Mouse (Mus musculus) embryonic facial prominence, embryonic 15.5 days (tissue): ENCODE data around the gene Cadm2. TPM values are rescaled to one million over a fixed set of nuclear protein-coding genes. Genes with fewer than 3 reads are reported as not detected.

ENCODE experiments used
- ATAC-seq: fragments of 200-750 bp; cut with Nextera tagmentation; 2 replicates; pipeline ENCODE4 v1.8.0; 2017; ENCODE audit warnings: low read depth, moderate TSS enrichment; ENCODE audit not compliant: insufficient number of reproducible peaks, low FRiP score, low TSS enrichment
- H3K27ac ChIP-seq: fragments of 300-500 bp; sonication (generic); replicated peaks from 2 replicates; pipeline ENCODE4 v1.5.1; 2015; ENCODE audit warnings: mild to moderate bottlenecking, inconsistent platforms
- H3K27me3 ChIP-seq: fragments of 300-500 bp; sonication (generic); 2 replicates; pipeline ENCODE4 v1.6.1; 2015; ENCODE audit warnings: inconsistent platforms
- H3K36me3 ChIP-seq: fragments of 300-500 bp; sonication (generic); 2 replicates; pipeline ENCODE4 v1.6.1; 2015; ENCODE audit warnings: mild to moderate bottlenecking, inconsistent platforms
- H3K4me1 ChIP-seq: fragments of 300-500 bp; sonication (generic); 2 replicates; pipeline ENCODE4 v1.6.1; 2015; ENCODE audit warnings: inconsistent platforms
- H3K4me2 ChIP-seq: fragments of 300-500 bp; sonication (generic); replicated peaks from 2 replicates; pipeline ENCODE4 v1.6.1; 2015; ENCODE audit warnings: mild to moderate bottlenecking, inconsistent platforms
- H3K4me3 ChIP-seq: fragments of 300-500 bp; sonication (generic); replicated peaks from 2 replicates; pipeline ENCODE4 v1.5.1; 2015; ENCODE audit warnings: mild to moderate bottlenecking, inconsistent platforms
- H3K9ac ChIP-seq: fragments of 300-500 bp; sonication (generic); 2 replicates; pipeline ENCODE4 v1.6.1; 2015; ENCODE audit warnings: inconsistent platforms
- H3K9me3 ChIP-seq: fragments of 300-500 bp; sonication (generic); replicated peaks from 2 replicates; pipeline ENCODE4 v1.6.1; 2016; ENCODE audit warnings: inconsistent platforms
- WGBS: fragments of 180-500 bp; shearing (Covaris S2); methylation state at CpG from one replicate; pipeline ENCODE4 v1.1.7; 2015; 5-methylcytosine and 5-hydroxymethylcytosine counted together
- polyA plus RNA-seq: library from polyadenylated mRNA; unstranded; fragments of >200 nt; fragmentation: Nextera tagmentation; extraction: Ambion mirVana; gene quantifications from 2 replicates; pipeline ENCODE4 v1.2.1, GENCODE M21; 2015

The Cadm2 gene
- polyA plus RNA-seq, 1 experiment from 2014 or later = 3.6 TPM

DNA sequence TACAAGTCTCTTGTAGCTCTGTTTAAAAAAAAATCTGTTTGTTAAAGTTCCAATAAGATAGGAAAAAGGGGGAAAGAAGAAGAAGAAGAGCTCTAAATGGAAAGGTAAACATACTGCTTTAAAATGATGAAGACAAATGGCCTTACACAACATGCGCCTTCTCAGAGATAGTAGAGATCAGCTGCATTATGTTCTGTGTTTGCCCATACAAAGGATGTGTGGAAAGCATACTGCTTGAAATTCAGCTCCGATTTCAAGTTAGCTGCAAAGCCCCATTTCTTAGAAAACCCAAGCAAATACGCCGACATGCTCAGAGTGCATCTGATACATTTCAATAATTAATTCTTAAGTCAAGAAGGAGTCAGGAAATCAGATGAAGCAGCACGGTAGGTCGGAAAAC is 684.4 kb downstream of the Cadm2 start:
- Histone ChIP-seq H3K27me3 (no peaks in the 10 kb centered on the region), H3K36me3 (no peaks in the 10 kb centered on the region), H3K27ac (no peak overlapping the region), H3K4me2 (no peak overlapping the region), H3K9me3 (no peaks in the 10 kb centered on the region), H3K4me3 (no peak overlapping the region), H3K9ac (no peak overlapping the region), H3K4me1 (no peaks in the 10 kb centered on the region)
- WGBS = 82% methylated on average over 6 of the region's 6 CpGs
- no peak for ATAC-seq

DNA sequence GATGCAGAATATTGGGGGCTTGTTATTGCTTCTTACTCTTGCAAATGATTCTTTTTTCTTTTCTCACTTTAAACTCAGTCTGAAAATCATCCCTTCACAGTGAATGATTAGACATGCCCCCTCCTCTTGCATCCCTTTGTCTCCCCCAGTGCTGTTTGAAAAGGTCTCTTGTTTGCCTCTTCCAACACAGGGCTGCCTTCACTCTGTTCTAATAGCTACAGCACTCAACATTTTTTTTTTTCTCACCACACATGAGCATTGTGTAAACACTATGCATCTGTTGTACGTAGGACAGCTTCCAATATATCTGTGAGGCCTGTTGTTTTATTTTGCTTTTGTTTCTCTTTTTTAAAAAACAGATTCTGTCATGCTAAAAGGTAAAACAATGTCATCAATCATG is 695.2 kb downstream of the Cadm2 start:
- Histone ChIP-seq H3K27ac (no peak overlapping the region), H3K9ac (no peak overlapping the region), H3K9me3 (no peaks in the 10 kb centered on the region), H3K4me3 (no peak overlapping the region), H3K27me3 (no peaks in the 10 kb centered on the region), H3K4me1 (no peaks in the 10 kb centered on the region), H3K4me2 (no peak overlapping the region), H3K36me3 (no peaks in the 10 kb centered on the region)
- ATAC-seq = no peak
- WGBS = 29% methylated on average over 1 of the region's 1 CpGs

- ATAC-seq = no peak
- Histone ChIP-seq H3K27me3 (no peaks in the 10 kb centered on the region), H3K27ac (no peak overlapping the region), H3K9me3 (no peaks in the 10 kb centered on the region), H3K9ac (no peak overlapping the region), H3K4me2 (no peak overlapping the region), H3K4me3 (no peak overlapping the region), H3K36me3 (no peaks in the 10 kb centered on the region), H3K4me1 (no peaks in the 10 kb centered on the region)
- WGBS = 78% methylated on average over 2 of the region's 2 CpGs
These were observed 698.0 kb downstream of the Cadm2 start for GRCm38 (mm10) chr16:66922753-66923152.

- 84% methylated on average over 1 of the region's 1 CpGs for WGBS
- no peaks in the 10 kb centered on the region for H3K4me1 ChIP-seq
- H3K27me3 ChIP-seq = no peaks in the 10 kb centered on the region
- no peak overlapping the region for H3K27ac ChIP-seq
- H3K4me2 ChIP-seq = no peak overlapping the region
- ATAC-seq = no peak
- H3K4me3 ChIP-seq = no peak overlapping the region
- no peak overlapping the region for H3K9ac ChIP-seq
- no peaks in the 10 kb centered on the region for H3K9me3 ChIP-seq
- H3K36me3 ChIP-seq = no peaks in the 10 kb centered on the region
These were observed 699.2 kb downstream of the Cadm2 start for GRCm38 (mm10) chr16:66921414-66921915.

DNA sequence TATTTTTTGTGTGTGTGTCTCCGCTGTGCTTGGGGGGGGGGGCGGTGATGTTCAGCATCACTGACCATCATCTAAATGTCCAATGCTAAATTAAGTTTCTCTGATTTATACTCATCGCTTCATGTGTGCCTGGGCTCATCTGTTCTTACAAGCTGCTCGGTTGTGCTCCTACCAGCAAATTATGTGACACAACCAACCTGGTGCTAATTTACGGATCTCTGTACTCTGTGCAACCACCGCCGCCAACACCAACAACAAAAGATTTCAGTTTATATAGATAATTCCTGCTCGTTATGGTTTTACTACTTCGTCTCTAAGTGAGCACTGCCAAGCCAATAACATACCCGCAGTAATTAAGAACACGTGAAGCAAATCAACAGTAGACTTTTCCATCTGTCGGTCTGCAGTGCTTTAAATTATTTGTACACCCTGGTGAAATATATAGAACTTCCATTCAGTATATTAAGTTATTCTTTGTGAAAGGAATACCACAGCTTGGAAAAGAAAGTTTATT is 700.8 kb downstream of the Cadm2 start:
- no peaks in the 10 kb centered on the region for H3K27me3 ChIP-seq
- no peak overlapping the region for H3K27ac ChIP-seq
- no peaks in the 10 kb centered on the region for H3K4me1 ChIP-seq
- H3K9ac ChIP-seq = no peak overlapping the region
- no peaks in the 10 kb centered on the region for H3K9me3 ChIP-seq
- no peak overlapping the region for H3K4me3 ChIP-seq
- no peaks in the 10 kb centered on the region for H3K36me3 ChIP-seq
- H3K4me2 ChIP-seq = no peak overlapping the region
- WGBS = 50% methylated on average over 12 of the region's 12 CpGs
- no peak for ATAC-seq

GRCm38 (mm10) chr16:66901801-66902200 is 718.9 kb downstream of the Cadm2 start:
- ATAC-seq = no peak

GRCm38 (mm10) chr16:66900664-66901063 is 720.0 kb downstream of the Cadm2 start:
- ATAC-seq = no peak
- WGBS = 39% methylated on average over 4 of the region's 4 CpGs

More at GRCm38 (mm10) chr16:66901801-66902200, 718.9 kb downstream of the Cadm2 start:
- WGBS = 41% methylated on average over 3 of the region's 3 CpGs
- Histone ChIP-seq H3K9me3 (no peaks in the 10 kb centered on the region), H3K4me1 (no peaks in the 10 kb centered on the region), H3K4me3 (no peak overlapping the region), H3K4me2 (no peak overlapping the region), H3K27ac (no peak overlapping the region), H3K9ac (no peak overlapping the region), H3K36me3 (no peaks in the 10 kb centered on the region), H3K27me3 (no peaks in the 10 kb centered on the region)

GRCm38 (mm10) chr16:66892359-66892758 is 728.3 kb downstream of the Cadm2 start:
- Histone ChIP-seq H3K9me3 (no peaks in the 10 kb centered on the region), H3K36me3 (no peaks in the 10 kb centered on the region), H3K9ac (no peak overlapping the region), H3K4me1 (no peaks in the 10 kb centered on the region), H3K4me2 (no peak overlapping the region), H3K27me3 (no peaks in the 10 kb centered on the region), H3K4me3 (no peak overlapping the region), H3K27ac (no peak overlapping the region)
- 85% methylated on average over 6 of the region's 6 CpGs for WGBS
- ATAC-seq = no peak

More at GRCm38 (mm10) chr16:66900664-66901063, 720.0 kb downstream of the Cadm2 start:
- H3K9ac ChIP-seq = no peak overlapping the region
- no peaks in the 10 kb centered on the region for H3K36me3 ChIP-seq
- H3K27me3 ChIP-seq = no peaks in the 10 kb centered on the region
- no peaks in the 10 kb centered on the region for H3K9me3 ChIP-seq
- H3K27ac ChIP-seq = no peak overlapping the region
- no peak overlapping the region for H3K4me2 ChIP-seq
- H3K4me3 ChIP-seq = no peak overlapping the region
- H3K4me1 ChIP-seq = no peaks in the 10 kb centered on the region

DNA sequence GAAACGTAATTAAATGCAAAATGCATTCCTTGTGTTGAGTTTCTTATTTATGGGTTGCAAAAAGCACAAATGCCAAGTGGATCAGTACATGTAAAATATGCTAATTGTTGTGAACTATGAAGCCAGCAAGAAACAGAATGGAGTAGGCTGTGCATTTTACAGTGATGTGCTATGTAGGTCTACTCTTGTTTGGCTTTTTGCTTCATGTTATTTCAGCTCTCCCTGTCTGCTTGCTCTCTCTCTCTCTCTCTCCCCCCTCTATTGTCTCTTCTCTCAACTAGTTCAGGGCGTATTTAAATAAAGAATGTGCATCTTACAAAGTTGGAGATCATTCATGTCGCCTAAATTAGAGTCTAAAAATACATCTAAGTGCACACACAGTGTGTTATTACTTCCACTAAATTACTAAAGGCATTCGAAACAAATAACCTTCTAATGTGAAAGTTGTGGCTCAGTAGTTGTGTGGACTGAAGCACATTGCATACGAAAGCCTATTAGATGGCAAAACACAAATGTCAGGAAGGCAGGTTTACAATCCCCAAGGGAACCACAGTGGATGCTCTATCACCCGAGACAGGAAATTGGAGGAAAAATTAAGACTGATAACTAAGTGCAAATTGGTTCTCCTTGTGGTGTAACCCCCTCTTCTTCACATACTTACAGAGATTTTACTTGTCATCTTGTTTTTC is 729.0 kb downstream of the Cadm2 start:
- H3K4me1 ChIP-seq = no peaks in the 10 kb centered on the region
- no peak overlapping the region for H3K9ac ChIP-seq
- no peak for ATAC-seq
- H3K36me3 ChIP-seq = no peaks in the 10 kb centered on the region
- no peak overlapping the region for H3K4me3 ChIP-seq
- no peak overlapping the region for H3K27ac ChIP-seq
- H3K27me3 ChIP-seq = no peaks in the 10 kb centered on the region
- no peak overlapping the region for H3K4me2 ChIP-seq
- 53% methylated on average over 6 of the region's 6 CpGs for WGBS
- no peaks in the 10 kb centered on the region for H3K9me3 ChIP-seq

GRCm38 (mm10) chr16:66889907-66890306 is 730.8 kb downstream of the Cadm2 start:
- Histone ChIP-seq H3K4me1 (no peaks in the 10 kb centered on the region), H3K4me3 (no peak overlapping the region), H3K9me3 (no peaks in the 10 kb centered on the region), H3K9ac (no peak overlapping the region), H3K4me2 (no peak overlapping the region), H3K27ac (no peak overlapping the region), H3K27me3 (no peaks in the 10 kb centered on the region), H3K36me3 (no peaks in the 10 kb centered on the region)
- ATAC-seq = no peak
- WGBS = 84% methylated on average over 8 of the region's 8 CpGs

DNA sequence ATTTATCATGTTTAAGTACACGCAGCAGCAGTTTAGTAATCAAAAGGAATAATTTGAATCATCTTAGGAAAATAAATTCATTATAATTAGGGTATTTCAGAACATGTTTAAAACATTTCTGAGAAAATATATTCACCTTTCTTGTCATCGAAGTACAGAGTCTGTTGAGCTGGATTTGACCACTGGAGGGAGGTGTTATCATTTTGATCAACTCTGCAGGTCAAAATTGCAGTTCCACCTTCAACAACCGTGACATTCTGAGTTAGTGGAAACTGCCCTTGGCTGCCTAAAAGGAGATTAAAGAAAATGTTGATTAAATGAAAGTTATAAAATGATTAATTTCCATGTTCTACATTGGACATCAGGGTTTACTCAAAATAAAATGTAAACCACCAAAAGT is 738.1 kb downstream of the Cadm2 start:
- Histone ChIP-seq H3K36me3 (no peaks in the 10 kb centered on the region), H3K9ac (no peak overlapping the region), H3K27me3 (no peaks in the 10 kb centered on the region), H3K4me2 (no peak overlapping the region), H3K27ac (no peak overlapping the region), H3K4me1 (no peaks in the 10 kb centered on the region), H3K9me3 (no peaks in the 10 kb centered on the region), H3K4me3 (no peak overlapping the region)
- 44% methylated on average over 3 of the region's 3 CpGs for WGBS
- ATAC-seq = no peak

GRCm38 (mm10) chr16:66871201-66871600 is 749.5 kb downstream of the Cadm2 start:
- Histone ChIP-seq H3K27ac (no peak overlapping the region), H3K4me3 (no peak overlapping the region), H3K4me2 (no peak overlapping the region), H3K9ac (no peak overlapping the region), H3K36me3 (no peaks in the 10 kb centered on the region), H3K27me3 (no peaks in the 10 kb centered on the region), H3K4me1 (no peaks in the 10 kb centered on the region), H3K9me3 (no peaks in the 10 kb centered on the region)
- ATAC-seq = no peak
- WGBS = 74% methylated on average over 3 of the region's 3 CpGs
